Mouse (Mus musculus) limb, embryonic 11.5 days (tissue): Measurements from ENCODE around the gene Fut8. TPM values are rescaled to one million over a fixed set of nuclear protein-coding genes. Genes with fewer than 3 reads are reported as not detected.
"Not testable (repeated sequence)": the region's sequence is repeated elsewhere in the genome, so short reads cannot be mapped to it uniquely, and the experiment has no call there.

Experiments used
- ATAC-seq: fragments of 200-750 bp; cut with Nextera tagmentation; 2 replicates; pipeline ENCODE4 v1.8.0; 2017; ENCODE audit warnings: low read depth; ENCODE audit not compliant: insufficient number of reproducible peaks, low FRiP score, low TSS enrichment
- DNase-seq: peaks from one replicate; pipeline ENCODE4 v3.0.0-alpha.2; 2015; ENCODE audit warnings: low spot score
- H3K27ac ChIP-seq: fragments of 300-500 bp; sonication (generic); replicated peaks from 2 replicates; pipeline ENCODE4 v1.5.1; 2014; ENCODE audit warnings: low read depth, mild to moderate bottlenecking, low read length
- H3K27me3 ChIP-seq: fragments of 300-500 bp; sonication (generic); 2 replicates; pipeline ENCODE4 v1.6.1; 2014; ENCODE audit warnings: mild to moderate bottlenecking, low read length, mixed read lengths; ENCODE audit not compliant: control insufficient read depth, insufficient read depth
- H3K36me3 ChIP-seq: fragments of 300-500 bp; sonication (generic); 2 replicates; pipeline ENCODE4 v1.6.1; 2014; ENCODE audit warnings: mild to moderate bottlenecking, low read length, moderate library complexity, mixed read lengths; ENCODE audit not compliant: control insufficient read depth, insufficient read depth
- H3K4me1 ChIP-seq: fragments of 300-500 bp; sonication (generic); 2 replicates; pipeline ENCODE4 v1.6.1; 2014; ENCODE audit warnings: low read length, mixed read lengths; ENCODE audit not compliant: control insufficient read depth, insufficient read depth
- H3K4me2 ChIP-seq: fragments of 300-500 bp; sonication (generic); 2 replicates; pipeline ENCODE4 v1.6.1; 2014; ENCODE audit warnings: low read depth, mild to moderate bottlenecking, moderate library complexity; ENCODE audit not compliant: severe bottlenecking
- H3K4me3 ChIP-seq: fragments of 300-500 bp; sonication (generic); 2 replicates; pipeline ENCODE4 v1.5.1; 2014; ENCODE audit warnings: low read depth, low read length
- H3K9ac ChIP-seq: fragments of 300-500 bp; sonication (generic); 2 replicates; pipeline ENCODE4 v1.6.1; 2014; ENCODE audit warnings: mild to moderate bottlenecking, low read length
- H3K9me3 ChIP-seq: fragments of 300-500 bp; sonication (generic); 2 replicates; pipeline ENCODE4 v1.6.1; 2016; ENCODE audit warnings: low read length; ENCODE audit not compliant: control insufficient read depth
- WGBS: fragments of 180-500 bp; shearing (Covaris S2); extraction: QIAGEN DNeasy Blood & Tissue Kit; methylation state at CpG from one replicate; pipeline ENCODE4 v1.1.7; 2014; 5-methylcytosine and 5-hydroxymethylcytosine counted together
- polyA plus RNA-seq: library from polyadenylated mRNA; unstranded; fragments of >200 nt; fragmentation: Nextera tagmentation; extraction: Ambion mirVana; gene quantifications from 2 replicates; pipeline ENCODE4 v1.2.1, GENCODE M21; 2014

Gene Fut8
- polyA plus RNA-seq, 1 experiment from 2014 or later = 22.9 TPM

GRCm38 (mm10) chr12:77270694-77271093 lies 32.8 kb downstream of the Fut8 start:
- Histone ChIP-seq H3K9me3 (no peaks in the 10 kb centered on the region), H3K36me3 (no peaks in the 10 kb centered on the region), H3K27me3 (no peaks in the 10 kb centered on the region), H3K4me2 (no peak overlapping the region), H3K9ac (no peak overlapping the region), H3K27ac (no peak overlapping the region), H3K4me1 (no peaks in the 10 kb centered on the region), H3K4me3 (no peak overlapping the region)
- WGBS = 86% methylated on average over 3 of the region's 3 CpGs
- DNase-seq (no peak), ATAC-seq (no peak)

GRCm38 (mm10) chr12:77288507-77288906 lies 50.6 kb downstream of the Fut8 start:
- H3K4me3 ChIP-seq = no peak overlapping the region

GRCm38 (mm10) chr12:77291017-77291416 lies 53.1 kb downstream of the Fut8 start:
- Histone ChIP-seq H3K9me3 (no peaks in the 10 kb centered on the region), H3K4me3 (no peak overlapping the region), H3K27ac (no peak overlapping the region), H3K4me1 (no peaks in the 10 kb centered on the region), H3K9ac (no peak overlapping the region), H3K36me3 (no peaks in the 10 kb centered on the region), H3K27me3 (no peaks in the 10 kb centered on the region), H3K4me2 (no peak overlapping the region)
- ATAC-seq = no peak
- no peak for DNase-seq
- 75% methylated on average over 4 of the region's 4 CpGs for WGBS

More at GRCm38 (mm10) chr12:77288507-77288906, 50.6 kb downstream of the Fut8 start:
- no peaks in the 10 kb centered on the region for H3K9me3 ChIP-seq
- no peaks in the 10 kb centered on the region for H3K4me1 ChIP-seq
- no peak overlapping the region for H3K9ac ChIP-seq
- H3K27me3 ChIP-seq = no peaks in the 10 kb centered on the region
- no peak overlapping the region for H3K4me2 ChIP-seq
- H3K27ac ChIP-seq = no peak overlapping the region
- no peak for DNase-seq
- no peaks in the 10 kb centered on the region for H3K36me3 ChIP-seq
- ATAC-seq = no peak
- WGBS = 87% methylated on average over 2 of the region's 2 CpGs

- H3K27me3 ChIP-seq, H3K9ac ChIP-seq, ATAC-seq, H3K4me3 ChIP-seq, H3K4me2 ChIP-seq, H3K4me1 ChIP-seq, H3K27ac ChIP-seq, H3K36me3 ChIP-seq, DNase-seq, H3K9me3 ChIP-seq: not testable (repeated sequence)
- WGBS = 79% methylated on average over 2 of the region's 2 CpGs
Observed at GRCm38 (mm10) chr12:77291864-77292263, 53.9 kb downstream of the Fut8 start.

GRCm38 (mm10) chr12:77292375-77293258 lies 54.7 kb downstream of the Fut8 start:
- Histone ChIP-seq H3K4me2 (no peak overlapping the region), H3K27me3 (no peaks in the 10 kb centered on the region), H3K4me3 (no peak overlapping the region), H3K36me3 (no peaks in the 10 kb centered on the region), H3K9me3 (no peaks in the 10 kb centered on the region), H3K4me1 (no peaks in the 10 kb centered on the region), H3K9ac (no peak overlapping the region), H3K27ac (no peak overlapping the region)
- ATAC-seq = no peak
- 69% methylated on average over 4 of the region's 4 CpGs for WGBS
- DNase-seq = no peak

GRCm38 (mm10) chr12:77296119-77296518 lies 58.2 kb downstream of the Fut8 start:
- Histone ChIP-seq H3K9ac (no peak overlapping the region), H3K4me1 (no peaks in the 10 kb centered on the region), H3K36me3 (no peaks in the 10 kb centered on the region), H3K4me2 (no peak overlapping the region), H3K27ac (no peak overlapping the region), H3K27me3 (no peaks in the 10 kb centered on the region), H3K9me3 (no peaks in the 10 kb centered on the region), H3K4me3 (no peak overlapping the region)
- no peak for ATAC-seq
- no peak for DNase-seq
- WGBS = 79% methylated on average over 1 of the region's 1 CpGs

GRCm38 (mm10) chr12:77297114-77297513 lies 59.2 kb downstream of the Fut8 start:
- no peaks in the 10 kb centered on the region for H3K36me3 ChIP-seq
- no peak overlapping the region for H3K27ac ChIP-seq
- H3K9ac ChIP-seq = no peak overlapping the region
- H3K9me3 ChIP-seq = no peaks in the 10 kb centered on the region
- no peak for DNase-seq
- no peak overlapping the region for H3K4me3 ChIP-seq
- no peak for ATAC-seq
- no peaks in the 10 kb centered on the region for H3K4me1 ChIP-seq
- no peaks in the 10 kb centered on the region for H3K27me3 ChIP-seq
- WGBS = 73% methylated on average over 4 of the region's 4 CpGs
- H3K4me2 ChIP-seq = no peak overlapping the region

- Histone ChIP-seq H3K27me3 (no peaks in the 10 kb centered on the region), H3K9me3 (no peaks in the 10 kb centered on the region), H3K36me3 (no peaks in the 10 kb centered on the region), H3K4me1 (no peaks in the 10 kb centered on the region), H3K9ac (no peak overlapping the region), H3K4me2 (no peak overlapping the region), H3K4me3 (no peak overlapping the region), H3K27ac (no peak overlapping the region)
- ATAC-seq (no peak), DNase-seq (no peak)
- WGBS = 84% methylated on average over 2 of the region's 2 CpGs
Observed at GRCm38 (mm10) chr12:77297858-77298257, 59.9 kb downstream of the Fut8 start.
